Mouse (Mus musculus) C2C12 (cell line): ENCODE data around the gene Bst2. TPM values are rescaled to one million over a fixed set of nuclear protein-coding genes. Genes with fewer than 3 reads are reported as not detected.
"Not testable (repeated sequence)": the region's sequence is repeated elsewhere in the genome, so short reads cannot be mapped to it uniquely, and the experiment has no call there.

Source experiments
- H3K27me3 ChIP-seq: one replicate; pipeline ENCODE4 v1.6.1; 2011; ENCODE audit not compliant: control insufficient read depth, insufficient read depth, insufficient read length
- H3K36me3 ChIP-seq: one replicate; pipeline ENCODE4 v1.6.1; 2011; ENCODE audit not compliant: control insufficient read depth, insufficient read depth
- H3K4me3 ChIP-seq: one replicate; pipeline ENCODE4 v1.5.1; 2011; ENCODE audit warnings: mild to moderate bottlenecking, control low read depth; ENCODE audit not compliant: poor library complexity, insufficient read depth, severe bottlenecking
- H3K79me2 ChIP-seq: one replicate; pipeline ENCODE4 v1.6.1; 2011; ENCODE audit not compliant: control insufficient read depth, insufficient read depth
- H3K79me3 ChIP-seq: one replicate; pipeline ENCODE4 v1.6.1; 2011; ENCODE audit warnings: low read depth, control low read depth
- H3ac ChIP-seq: one replicate; pipeline ENCODE3; 2011; ENCODE audit warnings: low read depth; ENCODE audit not compliant: control insufficient read depth, insufficient read length
- CEBPB ChIP-seq: IDR thresholded peaks from one replicate; pipeline ENCODE4 v1.6.1; 2011; ENCODE audit warnings: low read depth, mild to moderate bottlenecking, control low read depth, moderate library complexity
- CTCF ChIP-seq: IDR thresholded peaks from one replicate; pipeline ENCODE4 v1.5.1; 2011; ENCODE audit not compliant: control insufficient read depth, insufficient read depth, insufficient read length
- FOSL1 ChIP-seq: IDR thresholded peaks from one replicate; pipeline ENCODE4 v1.8.0; 2011; ENCODE audit warnings: mild to moderate bottlenecking, low read length; ENCODE audit not compliant: poor library complexity, insufficient read depth, severe bottlenecking
- MAX ChIP-seq: IDR thresholded peaks from one replicate; pipeline ENCODE4 v1.6.1; 2011; ENCODE audit warnings: mild to moderate bottlenecking, control low read depth
- MYOD1 ChIP-seq: IDR thresholded peaks from one replicate; pipeline ENCODE4 v1.6.1; 2011; ENCODE audit warnings: low read depth; ENCODE audit not compliant: control insufficient read depth, insufficient read length
- MYOG ChIP-seq: IDR thresholded peaks from one replicate; pipeline ENCODE4 v1.6.1; 2011; ENCODE audit not compliant: control insufficient read depth, insufficient read length; ENCODE audit errors: extremely low read depth
- USF1 ChIP-seq: IDR thresholded peaks from one replicate; pipeline ENCODE4 v1.6.1; 2011; ENCODE audit warnings: low read depth, mild to moderate bottlenecking, control low read depth, moderate library complexity
- polyA plus RNA-seq: library from polyadenylated mRNA; unstranded; fragments of >200 nt; fragmentation: generic; extraction: Trizol; gene quantifications from one replicate; pipeline ENCODE4 v1.2.1, GENCODE M21; 2012; ENCODE audit warnings: missing spikeins

Bst2 gene
- polyA plus RNA-seq, 1 experiment, result 12.1 TPM

- Histone ChIP-seq H3K79me3 (peaks cover 6% of the 10 kb centered on the region), H3K79me2 (peaks cover 12% of the 10 kb centered on the region), H3K4me3 (peak overlapping the region; percentile 61), H3K36me3 (no peaks in the 10 kb centered on the region), H3ac (no peak overlapping the region), H3K27me3 (no peaks in the 10 kb centered on the region)
- TF ChIP-seq FOSL1 (no peak), CTCF (no peak), MYOG (no peak), CEBPB (no peak), USF1 (no peak), MYOD1 (no peak), MAX (no peak)
These were observed 6.5 kb upstream of the Bst2 start for GRCm38 (mm10) chr8:71543755-71544154.

GRCm38 (mm10) chr8:71542632-71543343 is 5.5 kb upstream of the Bst2 start, which contains the start of gene Mvb12a:
Gene Mvb12a (plus strand): TSS chr8:71542922.
- Histone ChIP-seq H3K27me3 (no peaks in the 10 kb centered on the region), H3K79me3 (peaks cover 6% of the 10 kb centered on the region), H3ac (peak within 1 kb of the TSS; percentile 86), H3K4me3 (peak within 1 kb of the TSS; percentile 61), H3K36me3 (no peaks in the 10 kb centered on the region), H3K79me2 (peaks cover 12% of the 10 kb centered on the region)
- TF ChIP-seq CEBPB (no peak), MYOD1 (no peak), MYOG (no peak), CTCF (no peak), FOSL1 (no peak), USF1 (peak; percentile 31)

- TF ChIP-seq USF1 (no peak), FOSL1 (no peak), MYOG (no peak), CEBPB (no peak), MAX (no peak), MYOD1 (no peak), CTCF (no peak)
- H3K79me3 ChIP-seq, result no peaks in the 10 kb centered on the region
- H3ac ChIP-seq, result no peak overlapping the region
- H3K27me3 ChIP-seq, result no peaks in the 10 kb centered on the region
- no peak overlapping the region for H3K4me3 ChIP-seq
- no peaks in the 10 kb centered on the region for H3K36me3 ChIP-seq
- no peaks in the 10 kb centered on the region for H3K79me2 ChIP-seq
These were observed 1.6 kb downstream of the Bst2 start for GRCm38 (mm10) chr8:71535663-71536062.

GRCm38 (mm10) chr8:71534263-71534810 is 2.9 kb downstream of the Bst2 start:
- Histone ChIP-seq H3K27me3 (no peaks in the 10 kb centered on the region), H3K79me2 (no peaks in the 10 kb centered on the region), H3K79me3 (no peaks in the 10 kb centered on the region), H3K4me3 (no peak overlapping the region), H3K36me3 (no peaks in the 10 kb centered on the region), H3ac (no peak overlapping the region)
- no peak for TF ChIP-seq CEBPB
- TF ChIP-seq MYOD1, result no peak
- no peak for TF ChIP-seq FOSL1
- no peak for TF ChIP-seq CTCF
- no peak for TF ChIP-seq MAX
- no peak for TF ChIP-seq USF1
- no peak for TF ChIP-seq MYOG

- not testable (repeated sequence) for H3K79me2 ChIP-seq, H3K79me3 ChIP-seq, H3K4me3 ChIP-seq, H3K36me3 ChIP-seq, H3K27me3 ChIP-seq, H3ac ChIP-seq
These were observed 6.4 kb downstream of the Bst2 start for GRCm38 (mm10) chr8:71530735-71531467.
